Mouse (Mus musculus) bone marrow, adult 2 months (tissue): ENCODE measurements around the gene Tsga10. TPM values are rescaled to one million over a fixed set of nuclear protein-coding genes. Genes with fewer than 3 reads are reported as not detected.

Source experiments
- H3K27ac ChIP-seq: fragments of 200-500 bp; 2 replicates; pipeline ENCODE4 v1.5.1; 2012; ENCODE audit warnings: low read depth, mild to moderate bottlenecking, control low read depth, inconsistent platforms, low read length; ENCODE audit not compliant: control insufficient read depth, poor library complexity, insufficient read depth
- H3K4me1 ChIP-seq: fragments of 200-500 bp; 2 replicates; pipeline ENCODE4 v1.6.1; 2011; ENCODE audit warnings: low read length; ENCODE audit not compliant: control insufficient read depth, insufficient read depth
- H3K4me3 ChIP-seq: fragments of 200-500 bp; replicated peaks from 2 replicates; pipeline ENCODE3; 2011; ENCODE audit warnings: mild to moderate bottlenecking, low read depth, low read length, control low read depth; ENCODE audit not compliant: control insufficient read depth
- CTCF ChIP-seq: fragments of 200-500 bp; IDR thresholded peaks from 2 replicates; pipeline ENCODE4 v1.5.1; 2011; ENCODE audit warnings: low read length, control low read depth; ENCODE audit not compliant: control insufficient read depth, insufficient read depth
- POLR2A ChIP-seq: fragments of 200-500 bp; IDR thresholded peaks from 2 replicates; pipeline ENCODE4 v1.6.1; 2011; ENCODE audit warnings: low read depth, mild to moderate bottlenecking, control low read depth, low read length, borderline replicate concordance; ENCODE audit not compliant: control insufficient read depth
- WGBS: fragments of 180-500 bp; shearing (Covaris S2); methylation state at CpG from one replicate; pipeline ENCODE4 v1.1.7; 2018; 5-methylcytosine and 5-hydroxymethylcytosine counted together
- polyA plus RNA-seq: library from polyadenylated mRNA; stranded (reverse); fragments of >200 nt; gene quantifications from 2 replicates; pipeline ENCODE4 v1.2.4, GENCODE M21; 2011; ENCODE audit warnings: low replicate concordance; ENCODE audit not compliant: missing spikeins, insufficient read depth, insufficient read length

Gene Tsga10
- 0.95 and 3.6 TPM in 2 replicates for polyA plus RNA-seq

- no peak for TF ChIP-seq POLR2A
- TF ChIP-seq CTCF, result no peak
- Histone ChIP-seq H3K4me1 (peaks cover 3% of the 10 kb centered on the region), H3K27ac (peak within 1 kb of the TSS; percentile 73), H3K4me3 (peak within 1 kb of the TSS; percentile 79)
- WGBS, result 85% methylated on average over 6 of the region's 6 CpGs
These were observed at the start of gene Tsga10 for GRCm38 (mm10) chr1:37866286-37866685. Gene Tsga10 (minus strand): TSS chr1:37866429.

GRCm38 (mm10) chr1:37912751-37913150 is 46.5 kb upstream of the Tsga10 start:
- WGBS, result 86% methylated on average over 2 of the region's 2 CpGs
- TF ChIP-seq CTCF (no peak), POLR2A (no peak)
- Histone ChIP-seq H3K4me1 (no peaks in the 10 kb centered on the region), H3K4me3 (no peak overlapping the region), H3K27ac (no peak overlapping the region)

- TF ChIP-seq POLR2A (no peak), CTCF (peak; percentile 28; the same call in 1 of the 2 replicates)
- no peak overlapping the region for H3K4me3 ChIP-seq
- H3K27ac ChIP-seq, result no peak overlapping the region
- H3K4me1 ChIP-seq, result no peaks in the 10 kb centered on the region
- WGBS, result 26% methylated on average over 6 of the region's 6 CpGs
These were observed 36.9 kb upstream of the Tsga10 start for GRCm38 (mm10) chr1:37903178-37903577.

DNA sequence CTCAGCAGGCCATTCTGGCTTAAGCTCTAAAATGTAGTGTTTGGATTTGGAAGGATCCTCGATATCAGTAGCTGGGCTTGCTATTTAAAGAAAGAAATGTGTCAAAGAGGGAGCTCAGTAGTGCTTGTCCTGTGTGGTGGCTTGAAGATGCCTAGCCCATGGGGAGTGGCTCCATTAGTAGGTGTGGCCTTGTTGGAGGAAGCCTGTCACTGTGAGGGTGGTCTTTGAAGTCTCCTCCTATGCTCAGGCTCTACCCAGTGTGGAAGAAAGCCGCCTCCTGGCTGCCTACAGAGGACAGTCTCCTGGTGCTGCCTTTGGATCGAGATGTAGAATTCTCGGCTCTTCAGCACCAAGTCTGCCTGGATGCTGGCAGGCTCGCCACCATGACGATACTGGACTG is 34.1 kb upstream of the Tsga10 start:
- TF ChIP-seq POLR2A (no peak), CTCF (no peak)
- Histone ChIP-seq H3K27ac (no peak overlapping the region), H3K4me1 (no peaks in the 10 kb centered on the region), H3K4me3 (no peak overlapping the region)
- WGBS, result 87% methylated on average over 6 of the region's 6 CpGs

DNA sequence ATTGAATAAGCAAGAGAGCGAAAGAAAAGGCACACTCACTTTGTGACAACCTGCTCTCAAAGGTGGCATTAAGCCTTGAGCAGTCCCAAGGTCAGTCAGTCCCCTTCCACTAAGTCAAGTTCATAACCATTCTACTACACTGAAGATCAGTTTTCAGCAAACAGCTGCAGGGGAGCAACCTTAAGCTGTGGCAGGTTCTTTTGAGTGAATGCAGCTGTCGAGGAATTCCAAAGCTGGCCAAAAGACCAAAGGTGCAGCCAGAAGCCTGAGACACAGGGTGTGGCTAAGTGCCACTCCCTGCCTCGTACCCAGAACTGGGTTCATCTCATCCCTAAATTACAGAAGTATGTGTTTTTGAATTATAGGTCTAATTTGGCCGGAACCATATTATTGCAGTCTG is 33.6 kb upstream of the Tsga10 start:
- H3K4me1 ChIP-seq, result no peaks in the 10 kb centered on the region
- TF ChIP-seq CTCF (no peak), POLR2A (no peak)
- H3K4me3 ChIP-seq, result no peak overlapping the region
- 83% methylated on average over 4 of the region's 4 CpGs for WGBS
- no peak overlapping the region for H3K27ac ChIP-seq

DNA sequence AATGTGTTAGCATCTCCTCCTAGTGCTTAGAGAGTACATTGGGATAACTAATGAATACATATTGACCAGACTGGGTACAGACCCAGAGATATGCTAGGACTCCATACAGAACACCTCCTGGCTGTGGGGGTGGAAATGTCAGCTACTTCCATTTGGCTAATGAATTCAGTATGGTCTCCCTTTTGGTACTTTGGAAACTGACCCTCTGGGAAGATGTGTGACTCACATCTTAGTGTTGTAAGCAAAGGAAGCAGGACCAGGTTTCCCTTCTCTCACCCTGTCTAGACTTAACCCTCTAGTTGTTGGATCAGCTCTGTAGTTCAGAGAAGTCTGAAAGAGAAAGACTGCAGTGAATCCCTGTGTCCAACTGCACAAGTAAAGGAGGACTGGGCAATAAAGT is 28.4 kb upstream of the Tsga10 start:
- TF ChIP-seq CTCF (no peak), POLR2A (no peak)
- Histone ChIP-seq H3K27ac (no peak overlapping the region), H3K4me3 (no peak overlapping the region), H3K4me1 (no peaks in the 10 kb centered on the region; the same call in 1 of the 2 replicates)

GRCm38 (mm10) chr1:37891400-37891799 is 25.2 kb upstream of the Tsga10 start:
- 46% methylated on average over 3 of the region's 3 CpGs for WGBS
- TF ChIP-seq CTCF (no peak), POLR2A (no peak)
- Histone ChIP-seq H3K4me1 (peaks cover 1% of the 10 kb centered on the region; the same call in 1 of the 2 replicates), H3K4me3 (no peak overlapping the region), H3K27ac (no peak overlapping the region)

- TF ChIP-seq CTCF, result peak; percentile 15; the same call in 1 of the 2 replicates
- peak; percentile 80; the same call in 1 of the 2 replicates for TF ChIP-seq POLR2A
- Histone ChIP-seq H3K27ac (peak within 1 kb of the TSS; percentile 95), H3K4me3 (peak within 1 kb of the TSS; percentile 98), H3K4me1 (peaks cover 1% of the 10 kb centered on the region; the same call in 1 of the 2 replicates)
- WGBS, result under 1% methylated on average over 41 of the region's 41 CpGs
These were observed 23.9 kb upstream of the Tsga10 start, which contains the start of the genes Mitd1 and Mrpl30 for GRCm38 (mm10) chr1:37890025-37890652. Gene Mitd1 (minus strand): TSS chr1:37890411. Gene Mrpl30 (plus strand): TSS chr1:37890477.
